Mouse (Mus musculus) left cerebral cortex, postnatal 25 days (tissue): ENCODE measurements around the gene Mrpl28. TPM values are rescaled to one million over a fixed set of nuclear protein-coding genes. Genes with fewer than 3 reads are reported as not detected.
"Not testable (repeated sequence)": the region's sequence is repeated elsewhere in the genome, so short reads cannot be mapped to it uniquely, and the experiment has no call there.

Experiments
- DNase-seq, 2 experiments: peaks; one replicate each; pipeline ENCODE4 v3.0.0; 2022; ENCODE audit warnings: low spot score in 2 of 2, mixed read lengths in 1 of 2
- intact Hi-C: fragments of 180-260 bp; cut with DNase I; formaldehyde crosslinking; loops from one replicate; pipeline ENCODE4 v1.15.1; 2025
- total RNA-seq, 2 experiments: library from RNA; stranded (reverse); gene quantifications; 2 replicates each; pipeline ENCODE4 v1.2.3; 2021

Gene Mrpl28
- total RNA-seq, 2 experiments from 2014 or later = 62.6 to 68.7 TPM

DNA sequence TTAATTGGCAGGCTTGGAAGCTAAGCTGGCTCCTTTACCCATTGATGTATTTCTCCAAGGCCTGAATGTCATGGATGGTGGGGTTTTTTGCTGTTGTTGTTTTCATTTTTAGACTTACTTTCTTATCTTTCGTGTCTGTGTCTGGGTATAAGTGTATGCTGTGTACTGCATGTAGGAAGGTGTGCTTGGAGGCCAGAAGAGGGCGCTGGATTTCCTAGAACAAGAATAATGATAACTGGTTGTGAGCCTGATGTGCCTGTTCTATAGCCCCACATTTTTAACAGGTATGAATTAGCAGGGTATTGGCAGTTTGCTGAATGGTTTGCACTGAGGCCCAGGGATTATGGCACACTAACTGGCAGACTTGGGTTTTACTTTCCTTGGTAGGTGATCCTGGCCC, 25.8 kb downstream of the Mrpl28 start:
- intact Hi-C loops = no loop called here
- no peak for DNase-seq

- intact Hi-C loops = no loop called here
- DNase-seq = no peak
These were observed 28.8 kb downstream of the Mrpl28 start for GRCm38 (mm10) chr17:26151886-26152630.

DNA sequence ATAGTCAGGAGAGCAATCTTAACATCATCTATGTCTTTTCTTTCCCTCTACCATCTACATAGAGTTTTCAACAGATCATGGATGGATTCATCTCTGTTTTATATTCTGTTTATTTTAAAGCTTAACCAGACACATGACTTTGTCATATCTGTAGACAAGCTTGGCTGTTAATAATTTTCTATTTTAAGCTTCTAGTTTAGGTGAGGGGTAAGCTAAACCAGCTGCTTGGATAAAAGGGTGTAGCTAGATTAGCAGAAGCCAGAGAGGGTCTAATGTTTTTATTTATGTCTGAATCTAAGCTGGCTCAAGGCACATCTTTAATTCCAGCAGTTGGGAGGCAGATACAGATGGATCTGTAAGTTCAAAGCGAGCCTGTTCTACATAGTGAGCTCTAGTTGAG, 39.4 kb downstream of the Mrpl28 start:
- intact Hi-C loops = no loop called here
- DNase-seq = no peak

GRCm38 (mm10) chr17:26168039-26168438, 44.7 kb downstream of the Mrpl28 start:
- intact Hi-C loops = no loop called here

DNA sequence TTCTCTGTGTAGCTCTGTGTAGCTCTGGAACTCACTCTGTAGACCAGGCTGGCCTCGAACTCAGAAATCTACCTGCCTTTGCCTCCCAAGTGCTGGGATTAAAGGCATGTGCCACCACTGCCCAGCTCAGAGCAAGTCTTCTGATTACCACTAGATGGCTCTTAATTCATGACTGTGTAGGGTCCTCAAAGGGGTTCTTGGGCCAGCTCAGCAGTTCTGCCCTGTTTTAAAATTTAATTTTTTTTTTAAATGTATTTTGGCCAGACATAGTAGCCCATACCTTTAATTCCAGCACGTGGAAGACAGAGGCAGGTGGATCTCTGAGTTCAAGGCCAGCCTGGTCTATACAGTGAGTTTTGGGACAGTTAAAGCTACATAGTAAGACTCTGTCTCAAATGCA, 51.9 kb downstream of the Mrpl28 start:
- intact Hi-C loops, DNase-seq: not testable (repeated sequence)

More at GRCm38 (mm10) chr17:26168039-26168438, 44.7 kb downstream of the Mrpl28 start:
- no peak for DNase-seq

Other genes with a start within 250 kb of the Mrpl28 start
- gene Mettl26, start 248.4 kb upstream of the Mrpl28 start, total RNA-seq = 10 to 100 TPM; 34.8 to 38.1 TPM
- gene Wfikkn1, start 242.6 kb upstream of the Mrpl28 start, total RNA-seq = 1 to 10 TPM; 1.3 to 2.5 TPM
- gene Rab40c, start 203.8 kb upstream of the Mrpl28 start, total RNA-seq = 10 to 100 TPM; 46.7 to 50.9 TPM
- gene Pigq, start 178.6 kb upstream of the Mrpl28 start, total RNA-seq = 100 to 1,000 TPM; 116 to 118 TPM
- not detected for gene Nhlrc4, start 178.5 kb upstream of the Mrpl28 start, total RNA-seq
- under 1 TPM in 1 of 2 experiments, not detected in 1; 0.23 TPM for gene A930017K11Rik, start 170.9 kb upstream of the Mrpl28 start, total RNA-seq
- 10 to 100 TPM; 47.0 to 51.6 TPM for gene Capn15, start 137.7 kb upstream of the Mrpl28 start, total RNA-seq
- gene Rab11fip3, start 53.9 kb upstream of the Mrpl28 start, total RNA-seq = 100 to 1,000 TPM in 1 of 2 experiments, 10 to 100 TPM in 1; 95.8 to 103 TPM
- gene Decr2, start 33.2 kb upstream of the Mrpl28 start, total RNA-seq = 10 to 100 TPM; 26.4 to 27.9 TPM
- 1 to 10 TPM; 3.3 to 3.7 TPM for gene Nme4, start 27.9 kb upstream of the Mrpl28 start, total RNA-seq
- 10 to 100 TPM; 11.6 to 13.0 TPM for gene Tmem8, start 10.2 kb upstream of the Mrpl28 start, total RNA-seq
- gene Axin1, start 15.2 kb downstream of the Mrpl28 start, total RNA-seq = 10 to 100 TPM; 21.1 to 21.6 TPM
- gene Pdia2, start 75.6 kb downstream of the Mrpl28 start, total RNA-seq = under 1 TPM; 0.32 to 0.73 TPM
- gene Rgs11, start 79.5 kb downstream of the Mrpl28 start, total RNA-seq = 10 to 100 TPM; 36.6 to 43.5 TPM
- gene Arhgdig, start 84.3 kb downstream of the Mrpl28 start, total RNA-seq = 100 to 1,000 TPM; 103 to 107 TPM
- 10 to 100 TPM; 13.9 to 14.2 TPM for gene Fam234a, start 120.7 kb downstream of the Mrpl28 start, total RNA-seq
- gene Luc7l, start 129.4 kb downstream of the Mrpl28 start, total RNA-seq = 10 to 100 TPM; 78.1 to 84.7 TPM